Mouse (Mus musculus) fat pad, adult 2 months (tissue): ENCODE measurements around the gene Olfr150.
"Not testable (repeated sequence)": the region's sequence is repeated elsewhere in the genome, so short reads cannot be mapped to it uniquely, and the experiment has no call there.

Experiments used
- DNase-seq: peaks from one replicate; pipeline ENCODE4 v3.0.0-alpha.2; 2011; ENCODE audit warnings: low read depth, low spot score; ENCODE audit errors: extremely low read depth

The Olfr150 gene

DNA sequence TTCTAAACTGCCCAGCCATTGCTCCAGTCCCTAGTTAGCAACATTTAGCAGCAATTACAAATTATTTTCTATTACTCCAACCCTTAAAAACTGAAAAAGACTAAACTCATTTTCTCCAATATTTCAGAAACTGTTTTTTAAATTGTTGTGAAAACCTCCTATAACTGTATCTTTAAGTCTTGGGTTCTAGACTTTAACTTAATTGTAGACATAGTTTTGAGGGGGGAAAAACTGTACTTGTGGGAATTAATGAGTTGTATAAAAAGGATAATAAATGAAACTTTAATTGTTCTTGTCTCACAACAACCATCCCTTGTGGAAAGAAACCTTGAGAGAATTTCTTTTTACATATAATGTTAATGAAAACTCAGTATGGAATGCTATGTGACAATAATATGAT lies at the start of gene Olfr150:
Gene Olfr150, plus strand, starts transcription at position 301 of the 400 bp plus-strand sequence.
- no peak for DNase-seq

DNA sequence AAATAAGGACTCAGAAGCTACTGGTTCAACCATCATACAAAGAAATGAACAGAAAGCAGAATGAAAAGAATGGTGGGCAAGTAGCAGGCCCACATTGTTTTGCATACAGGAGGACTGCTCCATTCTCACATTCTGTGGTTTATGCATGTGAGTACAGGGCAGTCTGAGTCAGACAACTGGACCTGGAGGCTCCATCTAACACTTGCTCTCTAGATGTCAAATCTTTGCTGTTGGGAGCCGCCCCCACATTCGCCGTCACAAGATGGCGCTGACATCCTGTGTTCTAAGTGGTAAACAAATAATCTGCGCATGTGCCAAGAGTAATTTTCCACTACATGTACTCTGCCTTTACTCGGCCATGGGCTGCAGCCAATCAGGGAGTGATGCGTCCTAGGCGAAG lies 29.7 kb upstream of the Olfr150 start:
- not testable (repeated sequence) for DNase-seq

DNA sequence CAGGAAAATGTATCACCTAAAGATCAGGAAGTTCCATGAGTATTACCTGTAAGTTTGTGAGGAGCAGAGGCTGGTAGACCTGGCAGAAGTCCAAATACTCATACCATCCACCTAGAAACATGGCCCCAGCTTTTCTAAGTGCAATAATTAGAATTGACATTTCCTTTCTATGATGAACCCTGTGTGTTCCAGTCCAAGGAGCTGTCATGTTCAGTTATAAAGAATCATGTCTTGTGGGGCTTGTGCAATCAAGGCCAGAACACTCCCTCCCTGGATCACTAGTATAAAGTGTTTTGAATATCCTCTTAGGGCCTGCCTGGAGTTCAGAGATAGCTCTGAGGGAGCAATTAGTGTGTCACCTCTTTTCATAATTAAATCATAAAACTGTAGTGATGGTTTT lies 23.8 kb upstream of the Olfr150 start, which contains the start of gene Olfr149:
Gene Olfr149, minus strand, starts transcription at position 101 of the 400 bp plus-strand sequence.
- no peak for DNase-seq

GRCm38 (mm10) chr9:39708958-39709357 lies 21.8 kb upstream of the Olfr150 start:
- no peak for DNase-seq

- no peak for DNase-seq
Observed at GRCm38 (mm10) chr9:39711053-39711452, 19.7 kb upstream of the Olfr150 start, which contains the start of gene Olfr965. Gene Olfr965 (plus strand): TSS chr9:39711353.

DNA sequence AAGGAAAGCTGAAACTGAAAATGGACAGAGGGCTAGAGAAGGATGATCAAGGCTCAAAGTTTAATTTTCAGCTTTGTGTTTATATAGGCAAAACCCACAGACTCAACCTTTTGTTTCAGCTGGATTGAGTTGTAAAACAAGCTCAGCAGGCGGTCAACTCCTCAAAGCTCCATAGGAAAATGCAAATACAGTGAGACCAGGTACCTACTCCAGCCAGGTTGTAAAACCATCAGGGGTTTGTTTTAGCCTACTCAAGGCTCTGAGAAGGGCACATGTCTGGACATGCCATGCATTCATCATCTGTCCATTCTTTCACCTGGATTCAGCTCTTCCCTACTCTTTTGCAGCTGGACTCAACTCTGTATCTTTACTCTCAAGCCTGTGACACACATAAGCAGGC lies 10.0 kb downstream of the Olfr150 start:
- DNase-seq = no peak

DNA sequence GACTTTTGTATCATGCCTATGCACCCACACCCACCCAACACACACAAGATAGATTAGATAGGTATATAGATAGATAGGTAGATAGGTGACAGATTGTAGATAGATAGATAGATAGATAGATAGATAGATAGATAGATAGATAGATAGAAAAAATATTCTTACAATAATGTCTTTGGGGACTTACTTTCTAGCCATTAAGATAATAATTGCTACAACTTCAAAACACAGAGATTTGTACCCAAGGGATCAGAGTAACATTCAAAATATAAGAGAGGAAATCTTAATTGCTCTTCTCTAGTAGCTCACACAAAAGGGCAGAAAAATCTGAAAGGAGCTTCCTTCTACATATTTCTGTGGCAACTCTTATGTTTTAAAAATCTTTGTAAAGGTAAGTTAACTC lies 15.2 kb downstream of the Olfr150 start, which contains the start of gene Olfr967:
Gene Olfr967, plus strand, starts transcription at position 301 of the 400 bp plus-strand sequence.
- no peak for DNase-seq

DNA sequence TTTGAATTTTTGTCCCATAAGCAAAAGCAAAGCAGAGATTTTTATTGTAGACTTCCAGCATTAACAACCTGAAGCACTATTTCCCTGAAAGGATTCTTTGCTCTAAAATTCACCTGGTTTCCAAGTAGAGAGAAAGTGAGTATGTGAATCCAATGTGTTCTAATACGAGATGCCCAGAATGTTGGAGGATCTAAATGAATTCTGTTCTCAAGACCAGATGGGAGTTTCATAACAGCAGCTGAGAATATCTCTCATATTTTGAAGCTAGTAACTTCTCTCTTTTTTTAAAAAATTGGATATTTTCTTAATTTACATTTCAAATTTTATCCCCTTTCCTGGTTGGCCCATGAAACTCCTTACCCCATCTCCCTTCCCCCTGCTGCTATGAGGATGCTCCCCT lies 15.7 kb downstream of the Olfr150 start:
- DNase-seq = no peak

DNA sequence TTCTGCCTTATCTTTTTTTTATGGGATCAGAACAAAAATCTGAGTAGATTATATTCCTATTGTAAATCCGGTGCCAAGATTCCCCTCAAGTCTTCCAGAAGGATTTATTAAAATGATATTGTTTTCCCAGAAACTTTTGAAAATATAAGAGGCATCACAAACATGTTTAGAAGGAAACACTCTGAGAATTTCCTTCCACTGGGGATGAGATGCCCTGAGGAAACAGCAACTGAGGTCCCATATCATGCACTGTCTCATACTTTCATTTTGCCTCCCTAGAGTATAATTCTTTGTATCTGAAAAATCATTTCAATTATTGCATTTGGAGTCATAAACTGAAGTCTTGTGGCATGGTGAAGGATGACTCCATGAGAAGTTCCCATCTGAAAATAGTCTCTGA lies 52.4 kb downstream of the Olfr150 start, which contains the start of gene Olfr968:
Gene Olfr968, minus strand, starts transcription at position 101 of the 400 bp plus-strand sequence.
- DNase-seq = no peak
